Mouse (Mus musculus) adrenal gland, postnatal 14 days (tissue): ENCODE results near the gene Xpot. TPM values are rescaled to one million over a fixed set of nuclear protein-coding genes. Genes with fewer than 3 reads are reported as not detected.

Experiments used
- DNase-seq: peaks from one replicate; pipeline ENCODE4 v3.0.0; 2021; ENCODE audit warnings: mixed read lengths
- long read RNA-seq, 2 experiments: library from polyadenylated mRNA; stranded (forward); transcript quantifications; one replicate each; pipeline ENCODE4 v2.0.0; 2021
- total RNA-seq: library from RNA; stranded (reverse); gene quantifications from 2 replicates; pipeline ENCODE4 v1.2.3, GENCODE M21; 2021

Xpot gene
- total RNA-seq: 53.6 and 56.4 TPM in 2 replicates
- long read RNA-seq, experiment 1, full-length matches to known transcripts: 6 of 24 reads
- long read RNA-seq, experiment 1, partial matches to known transcripts: 3 of 24 reads
- long read RNA-seq, experiment 1, other reads (novel, unspliced or antisense): 15 of 24 reads
- long read RNA-seq, experiment 2, full-length matches to known transcripts: 5 of 18 reads
- long read RNA-seq, experiment 2, partial matches to known transcripts: 2 of 18 reads
- long read RNA-seq, experiment 2, other reads (novel, unspliced or antisense): 11 of 18 reads

DNA sequence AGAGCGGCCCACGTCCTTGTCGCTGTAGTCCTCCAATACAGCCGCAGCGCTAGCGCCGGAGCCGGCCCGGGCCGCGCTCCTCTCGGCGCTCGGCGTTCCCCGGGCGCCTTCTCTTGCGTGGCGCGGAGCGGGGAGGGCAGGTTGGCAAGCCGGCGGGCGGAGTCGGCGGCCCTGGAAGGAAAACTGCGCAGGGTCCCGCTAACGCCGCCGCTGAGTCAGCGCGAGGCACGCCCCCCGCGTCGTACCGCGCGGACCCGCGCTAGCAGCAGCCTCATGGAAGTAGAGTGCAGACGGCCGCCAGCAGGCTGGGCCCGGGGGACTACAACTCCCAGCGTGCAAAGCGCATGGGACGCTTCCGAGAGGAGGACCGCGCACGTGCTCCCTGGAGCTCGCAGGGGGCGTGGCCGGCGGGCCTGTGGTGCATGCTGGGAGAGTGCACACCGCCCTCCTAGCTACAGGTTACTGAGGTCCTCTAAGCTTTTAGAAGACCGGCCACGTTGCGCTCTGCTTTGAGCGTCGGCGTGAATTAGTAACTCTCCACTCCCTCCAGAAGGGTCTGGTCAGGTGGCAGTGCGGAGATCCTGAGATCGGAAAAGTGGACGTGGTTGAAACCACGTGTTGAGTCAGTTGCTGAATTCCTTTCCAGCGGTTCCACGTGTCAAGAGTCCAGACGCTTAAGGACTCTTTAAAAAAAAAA is at the start of gene Xpot:
Gene Xpot, minus strand, starts transcription at position 147 of the 697 bp plus-strand sequence.
- peak; percentile 99 for DNase-seq

DNA sequence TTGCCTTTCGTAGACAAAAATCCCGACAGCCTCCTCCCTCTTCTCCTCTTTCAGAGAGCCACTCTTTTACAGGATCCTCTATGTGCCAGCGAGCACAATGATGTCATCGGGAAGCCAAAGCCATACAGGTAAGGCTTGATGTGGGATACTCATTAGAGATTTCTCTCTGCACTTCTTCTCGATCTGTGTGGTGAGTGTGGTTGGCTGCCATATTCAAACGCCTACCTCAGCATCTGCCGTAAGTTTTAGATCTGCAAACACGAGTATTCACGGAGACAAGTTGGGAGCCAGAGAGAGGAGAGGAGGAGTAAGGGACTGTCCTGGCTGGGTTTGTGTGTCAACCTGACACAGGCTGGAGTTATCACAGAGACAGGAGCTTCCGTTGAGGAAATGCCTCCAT is 43.0 kb upstream of the Xpot start:
- DNase-seq: no peak

DNA sequence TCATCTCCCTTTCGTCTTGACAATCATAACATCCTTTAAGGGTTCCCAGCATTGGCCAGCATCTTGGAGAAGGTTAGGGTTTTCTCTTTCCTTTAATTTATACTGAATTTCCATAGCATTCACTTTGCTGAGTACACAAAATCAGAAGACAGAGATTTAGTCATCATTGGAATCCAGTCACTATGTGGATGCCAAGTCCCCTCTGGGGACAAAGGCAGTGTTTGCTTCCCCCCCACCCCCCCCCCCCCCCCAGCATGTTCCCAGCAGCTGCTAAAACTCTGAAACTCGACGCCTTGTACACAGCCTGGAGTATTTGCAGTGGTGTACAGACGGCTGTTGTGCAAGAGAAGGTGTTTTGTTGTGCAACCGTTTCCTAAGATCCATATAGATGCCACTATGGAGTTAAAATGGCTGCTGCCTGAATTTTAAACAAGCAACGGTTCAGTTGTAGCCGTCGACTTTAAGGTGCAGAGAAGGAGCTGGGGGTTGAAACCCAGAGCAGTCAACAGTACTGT is 39.6 kb upstream of the Xpot start:
- DNase-seq: no peak

DNA sequence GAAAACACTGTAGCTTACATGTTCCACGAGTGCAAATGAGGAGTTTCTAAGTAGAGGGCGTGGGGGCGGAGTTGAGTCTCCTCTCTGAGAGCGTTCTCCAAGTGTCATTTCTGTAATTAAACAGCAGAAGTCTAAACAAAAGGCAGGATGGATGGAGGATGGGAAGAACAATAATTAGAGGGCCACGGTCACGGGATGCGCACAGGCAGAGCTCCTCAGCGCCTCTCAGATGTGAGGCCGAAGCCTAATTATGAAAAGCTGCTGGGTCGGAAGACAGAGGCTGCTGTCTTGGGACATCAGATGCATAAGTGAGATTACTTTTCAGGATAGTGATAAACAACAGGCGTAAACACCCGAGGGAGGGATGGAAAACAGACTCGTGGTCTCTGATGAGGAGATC is 37.5 kb upstream of the Xpot start:
- DNase-seq: no peak

DNA sequence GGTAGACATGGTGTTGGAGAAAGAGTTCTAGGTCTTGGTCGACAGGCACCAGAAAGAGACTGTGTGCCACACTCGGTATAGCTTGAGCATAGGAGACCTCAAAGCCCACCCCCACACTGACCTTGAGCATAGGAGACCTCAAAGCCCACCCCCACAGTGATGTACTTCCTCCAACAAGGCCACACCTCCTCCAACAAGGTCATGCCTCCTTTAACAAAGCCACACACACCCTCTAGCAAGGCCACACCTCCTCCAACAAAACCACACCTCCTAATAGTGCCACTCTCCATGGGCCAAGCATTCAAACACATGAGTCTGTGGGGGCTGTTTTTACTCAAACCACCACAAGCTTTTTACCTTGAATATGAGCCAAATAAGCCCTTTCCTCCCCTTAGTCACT is 36.6 kb upstream of the Xpot start:
- no peak for DNase-seq

DNA sequence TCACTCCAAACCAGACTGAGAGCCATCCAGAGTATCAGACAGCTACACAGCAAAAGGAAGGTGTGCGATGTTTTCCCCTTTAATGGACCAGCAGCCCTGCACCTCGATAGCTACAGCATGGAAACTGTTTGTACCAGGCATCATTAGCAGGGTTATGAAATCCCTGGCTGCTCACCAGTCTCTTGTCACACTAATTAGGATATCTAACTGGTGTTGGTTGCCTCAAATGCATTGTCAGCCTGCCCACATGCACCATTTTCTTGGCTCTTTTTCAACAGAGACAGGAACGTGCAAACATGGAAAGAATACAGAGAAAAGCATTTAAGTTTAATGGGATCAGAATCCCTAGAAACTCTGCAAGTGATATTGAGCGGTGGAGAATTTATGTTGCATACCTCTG is 29.8 kb upstream of the Xpot start:
- DNase-seq: no peak

DNA sequence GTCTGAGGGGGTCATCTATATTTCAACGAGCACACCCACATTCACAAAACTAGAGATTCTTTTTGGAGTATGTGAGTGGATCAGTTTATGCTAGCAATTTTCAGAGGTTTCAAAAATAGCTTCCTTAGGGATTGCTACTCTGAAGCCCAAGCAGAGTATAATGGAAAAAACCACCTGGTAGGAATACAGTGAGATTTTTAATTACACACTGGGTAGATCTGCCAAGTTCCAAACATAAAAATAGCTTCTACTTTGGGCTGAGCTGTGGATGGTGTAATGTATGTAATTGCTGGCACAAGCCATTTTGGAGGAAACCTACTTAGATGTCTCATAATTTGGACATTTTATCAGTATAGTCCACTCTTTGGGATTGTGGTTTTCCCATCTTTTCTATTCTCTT is 26.9 kb upstream of the Xpot start:
- no peak for DNase-seq

DNA sequence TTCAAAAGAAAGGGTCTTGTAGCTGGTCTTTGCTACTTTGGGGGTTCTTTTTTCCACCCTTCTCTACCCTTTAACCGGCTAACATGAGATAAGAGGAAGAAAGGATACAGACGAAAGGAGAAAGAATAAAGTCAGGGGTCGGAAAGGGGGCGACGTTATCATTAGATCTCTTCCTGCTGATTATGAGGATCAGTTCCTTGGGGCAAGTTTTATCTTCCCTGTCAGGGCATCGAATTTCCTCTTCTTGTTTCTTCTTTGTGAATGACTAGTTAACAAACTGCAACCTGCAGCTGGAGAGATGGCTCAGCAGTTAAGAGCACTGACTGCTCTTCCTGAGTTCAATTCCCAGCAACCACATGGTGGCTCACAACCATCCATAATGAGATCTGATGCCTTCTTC is 20.2 kb upstream of the Xpot start:
- DNase-seq: no peak

DNA sequence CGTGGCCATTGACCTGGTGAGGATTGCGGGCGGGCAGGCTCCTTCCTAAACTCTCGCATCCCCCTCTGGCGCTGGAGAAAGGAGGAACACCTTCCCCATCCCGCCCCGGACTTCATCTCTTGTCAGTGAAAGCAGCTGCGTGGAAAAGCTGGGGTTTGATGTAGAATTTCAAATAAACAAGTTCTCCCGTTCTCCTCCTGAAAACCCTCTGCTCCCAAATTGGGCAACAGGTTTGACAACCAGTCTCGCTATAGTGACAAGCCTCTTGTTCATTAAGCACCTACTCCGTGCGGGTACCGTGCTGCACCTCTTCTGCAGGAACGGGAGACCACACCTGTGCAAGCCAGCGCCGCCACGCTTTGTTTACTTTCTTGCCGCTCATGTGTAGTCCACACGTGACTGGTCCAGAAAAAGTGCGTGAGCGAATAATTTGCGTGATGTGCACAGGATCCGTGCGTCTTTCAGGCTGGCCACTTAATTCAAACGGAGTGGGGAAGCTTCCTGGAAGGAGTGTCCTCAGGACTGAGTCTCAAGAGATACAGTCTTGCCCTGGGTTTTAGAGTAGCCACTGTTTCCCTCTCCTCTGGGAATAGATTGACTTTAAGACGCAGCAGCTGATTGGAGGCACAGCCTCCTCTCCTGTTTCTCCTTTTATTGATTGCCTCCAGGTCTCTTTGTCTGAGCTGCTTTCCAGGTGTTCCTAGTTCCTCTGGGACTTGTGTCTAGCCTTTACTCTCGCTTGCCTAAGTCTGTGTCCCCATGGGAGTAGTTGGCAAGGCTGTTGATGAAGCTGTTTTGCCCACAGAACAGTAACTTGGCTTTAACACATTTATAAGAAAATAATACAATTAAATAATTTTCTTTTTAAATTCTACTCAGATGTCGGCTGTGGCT is 16.2 kb upstream of the Xpot start:
- DNase-seq: peak; percentile 20

DNA sequence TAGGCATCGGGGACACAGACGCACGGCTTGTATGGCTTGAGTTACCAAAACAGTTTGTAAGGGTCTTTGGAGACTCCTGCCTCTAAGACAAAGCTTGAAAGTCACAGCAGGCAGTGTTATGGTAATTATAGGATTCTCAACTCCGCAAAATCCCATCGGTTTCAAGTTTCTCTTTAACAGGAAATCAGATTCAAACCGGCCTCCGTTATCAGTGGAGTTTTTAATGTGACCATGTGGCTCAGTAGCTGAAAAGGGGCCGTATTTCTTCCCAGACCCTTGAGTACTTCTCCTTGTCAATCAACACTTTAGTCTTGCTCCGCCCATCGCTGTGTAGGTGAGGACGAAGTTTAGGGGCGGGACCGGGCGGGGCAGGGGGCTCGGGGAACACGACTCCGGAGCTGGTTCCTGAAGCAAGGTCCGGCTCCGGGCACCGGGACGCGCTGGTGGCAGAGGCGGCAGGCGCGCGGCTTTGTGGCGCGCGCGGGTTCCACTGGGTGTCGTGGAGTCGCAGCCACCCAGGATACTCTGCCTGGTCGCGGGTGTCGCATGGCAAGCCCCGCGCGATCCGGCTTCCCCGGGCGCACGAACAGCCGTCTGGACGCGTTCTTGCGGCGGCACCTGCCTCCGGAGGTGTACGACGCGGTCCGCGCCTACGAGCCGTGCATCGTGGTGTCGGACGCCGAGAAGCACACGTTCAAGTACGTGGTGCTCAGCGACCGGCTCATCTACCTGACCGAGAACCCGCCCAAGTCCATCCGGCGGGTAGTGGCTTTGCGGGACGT is 15.3 kb upstream of the Xpot start, which contains the start of gene D930020B18Rik:
Gene D930020B18Rik, plus strand, starts transcription at position 317 of the 782 bp plus-strand sequence.
- peak; percentile 22 for DNase-seq

DNA sequence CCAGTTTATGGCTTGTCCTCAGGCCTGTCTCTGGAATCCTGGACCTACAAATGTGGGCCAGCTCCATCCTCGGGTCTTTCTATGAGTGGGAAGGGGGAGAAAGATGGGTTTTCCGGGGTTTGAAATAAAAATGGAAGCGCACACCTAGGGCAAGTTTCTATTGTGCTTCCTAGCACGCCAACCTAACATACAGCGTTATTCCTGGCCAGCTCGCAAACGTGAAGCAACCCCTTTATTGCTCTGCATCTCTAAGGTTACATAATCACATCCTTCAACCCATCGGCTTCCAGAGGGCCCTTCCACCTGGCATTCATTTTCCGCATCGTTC is 14.8 kb upstream of the Xpot start:
- no peak for DNase-seq

DNA sequence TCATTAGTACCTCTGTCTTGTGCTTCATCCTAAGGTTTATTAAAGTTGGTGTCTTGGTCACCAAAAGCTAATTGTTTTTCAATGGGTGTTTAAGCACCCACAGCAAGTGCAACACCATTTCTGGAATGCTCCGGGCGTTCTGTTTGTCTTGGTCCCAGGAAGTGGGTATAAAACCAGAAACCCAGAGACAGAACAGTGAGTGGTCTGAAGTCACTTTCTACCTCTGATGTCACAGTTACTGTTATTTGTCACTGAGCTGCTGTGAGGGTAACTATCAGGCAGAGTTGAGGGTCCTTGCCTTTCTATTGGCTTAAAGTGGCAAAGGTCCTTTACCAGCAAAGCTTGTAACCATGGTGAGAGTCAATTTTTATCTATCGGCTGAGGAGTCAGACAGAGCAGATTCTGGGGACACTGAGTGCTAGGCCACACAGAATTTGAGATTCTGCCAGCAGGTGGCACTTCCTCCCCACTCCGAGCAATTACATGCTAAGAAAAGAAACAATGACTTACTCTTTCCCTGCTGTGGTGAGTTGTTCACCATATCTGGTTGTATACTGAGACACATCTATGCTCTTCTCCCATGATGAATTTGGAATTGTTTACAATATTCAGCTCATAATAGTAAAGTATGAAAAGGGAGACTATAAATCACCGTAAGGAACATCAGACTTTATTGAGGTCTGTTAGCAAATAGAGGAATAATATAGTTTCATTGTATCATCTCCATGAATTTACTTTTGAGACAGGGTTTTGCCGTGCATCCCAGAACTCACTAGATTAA is 14.2 kb upstream of the Xpot start:
- peak; percentile 21 for DNase-seq

DNA sequence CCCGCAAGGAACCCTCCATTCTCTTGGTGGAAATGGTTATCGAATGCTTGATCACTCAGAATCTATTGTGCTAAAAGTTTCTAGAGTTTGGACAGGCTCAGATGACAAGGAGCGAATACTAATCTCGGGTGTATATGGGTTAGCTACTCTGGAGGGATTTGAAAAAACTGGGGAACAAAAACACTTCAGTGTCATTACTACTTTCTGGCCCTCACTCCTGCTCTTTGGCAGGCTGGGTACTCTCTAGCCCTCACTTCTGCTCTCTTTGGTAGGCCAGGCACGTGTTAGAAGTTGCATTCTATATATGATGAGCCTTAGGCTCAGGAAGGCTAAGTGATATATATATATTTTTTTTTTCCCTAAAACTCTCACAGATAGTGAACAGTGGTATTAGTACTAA is 13.4 kb upstream of the Xpot start:
- DNase-seq: no peak

DNA sequence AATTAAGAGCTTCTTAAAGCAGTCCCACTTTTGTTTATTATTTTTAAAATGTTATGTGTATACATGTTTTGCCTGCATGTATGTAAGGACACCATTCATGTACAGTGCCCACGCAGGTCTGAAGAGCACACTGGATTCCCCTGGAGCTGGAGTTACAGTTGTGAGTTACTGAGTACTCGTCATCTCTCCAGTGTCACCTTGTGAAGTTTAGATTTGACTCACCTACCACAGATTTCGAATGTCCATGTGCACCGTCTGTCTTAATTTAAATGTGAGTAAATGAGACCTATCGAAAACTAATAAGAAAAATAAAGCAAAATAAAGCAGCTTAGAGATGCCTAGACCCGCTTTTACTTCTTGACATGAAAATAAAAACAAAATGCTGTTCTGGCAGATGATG is 10.1 kb upstream of the Xpot start:
- no peak for DNase-seq

DNA sequence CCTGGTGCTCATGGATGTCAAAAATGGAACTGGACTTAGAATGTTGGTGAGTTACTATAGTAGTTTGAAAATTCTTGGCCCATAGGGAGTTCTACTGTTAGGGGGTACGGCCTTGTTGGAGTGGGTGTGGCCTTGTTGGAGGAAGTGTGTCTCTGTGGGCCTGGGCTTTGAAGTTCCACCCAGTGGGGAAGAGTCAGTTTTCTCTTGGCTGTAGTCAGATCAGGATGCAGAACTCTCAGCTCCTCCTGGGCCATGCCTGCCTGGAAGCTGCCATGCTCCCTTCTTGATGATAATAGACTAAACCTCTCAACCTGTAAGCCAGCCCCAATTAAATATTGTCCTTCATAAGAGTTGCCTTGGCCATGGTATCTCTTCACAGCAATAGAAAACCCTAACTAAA is 8.0 kb upstream of the Xpot start:
- DNase-seq: no peak

DNA sequence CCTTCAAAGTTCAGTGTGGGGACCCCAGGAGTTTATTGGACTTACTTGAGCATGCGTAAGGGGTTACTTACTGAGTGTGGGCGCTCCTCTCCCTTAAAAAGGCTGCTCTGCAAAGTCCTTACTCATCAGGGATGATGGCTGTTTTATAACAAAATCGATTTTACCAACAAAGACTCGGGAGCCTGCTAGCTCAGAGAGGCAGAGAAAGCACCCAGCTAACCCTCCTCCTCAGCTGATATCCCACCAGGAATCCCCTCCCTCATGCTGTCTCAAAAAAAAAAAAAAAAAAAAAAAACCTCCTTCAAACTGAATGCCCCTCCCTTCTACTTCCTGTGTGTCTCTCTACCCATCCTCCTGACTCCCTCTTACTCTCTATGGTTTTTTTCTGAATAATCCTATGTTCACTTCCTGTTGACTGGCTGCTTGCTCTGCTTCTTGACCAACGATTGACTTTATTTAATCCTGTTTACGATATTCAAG is 2.5 kb upstream of the Xpot start:
- no peak for DNase-seq

DNA sequence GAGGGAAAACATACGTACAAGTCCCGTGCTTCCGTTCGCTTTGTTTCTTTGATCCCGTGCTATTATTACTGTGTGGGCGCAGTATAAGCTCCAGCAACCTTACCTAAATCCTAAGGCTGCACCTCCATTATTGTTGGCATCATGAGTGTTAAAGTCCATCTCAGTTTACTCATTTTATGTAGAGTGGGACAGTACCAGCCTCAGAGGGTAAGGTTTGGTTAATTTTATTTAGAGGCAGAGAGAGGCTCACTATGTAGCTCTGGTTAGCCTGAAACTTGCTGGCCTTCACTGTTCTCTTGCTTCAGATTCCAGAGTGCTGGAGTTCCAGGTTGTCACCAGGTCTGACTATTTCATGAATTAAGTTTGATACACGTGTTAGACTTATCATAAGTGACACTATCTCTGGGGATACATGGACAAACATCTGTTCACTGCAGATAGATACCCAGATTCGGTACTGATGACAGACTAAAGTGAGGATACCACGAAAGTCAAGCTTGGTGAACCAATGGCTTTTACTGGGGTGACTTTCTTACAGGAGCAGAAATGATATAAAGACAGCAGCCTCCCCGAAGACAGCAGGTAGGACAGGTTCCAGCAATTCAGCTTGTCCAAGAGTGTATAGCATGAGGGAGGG is 1.2 kb upstream of the Xpot start:
- DNase-seq: no peak

DNA sequence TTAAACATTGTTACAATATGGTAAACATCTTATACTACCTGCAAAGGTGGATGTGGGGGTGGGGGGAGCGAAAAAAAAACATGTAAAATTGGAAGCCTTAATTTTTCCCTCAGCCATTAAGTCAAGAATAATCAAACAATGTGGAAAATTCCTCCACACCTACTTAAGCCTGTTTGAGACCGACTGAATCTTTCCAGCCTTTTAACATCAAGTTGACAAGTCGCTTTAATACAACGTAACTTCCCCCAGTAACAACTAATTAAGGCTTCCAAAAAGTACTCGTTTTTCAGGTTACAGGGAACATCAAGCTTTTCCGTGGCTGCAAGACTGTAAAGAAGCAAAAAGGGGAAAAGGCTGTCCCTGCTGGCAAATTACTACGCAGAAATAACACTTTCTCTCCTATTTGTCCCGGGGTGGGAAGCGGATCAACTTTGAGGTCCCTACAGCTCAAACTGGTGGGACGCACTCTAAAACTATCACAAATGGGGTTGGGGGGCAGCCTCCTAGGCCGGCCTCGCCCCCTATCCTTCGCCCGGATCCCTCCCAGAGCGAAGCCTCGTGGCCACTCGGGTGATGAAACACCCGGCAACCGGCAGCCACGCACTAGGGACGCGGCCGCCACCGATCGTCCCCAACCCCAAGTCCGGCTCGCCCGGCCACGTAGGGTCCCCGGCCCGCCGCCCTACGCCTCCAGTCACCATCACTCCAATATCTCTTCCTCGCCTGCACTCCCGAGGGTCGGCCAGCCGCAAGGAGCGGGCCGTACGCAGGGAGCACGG is 536 bp downstream of the Xpot start:
- DNase-seq: no peak

DNA sequence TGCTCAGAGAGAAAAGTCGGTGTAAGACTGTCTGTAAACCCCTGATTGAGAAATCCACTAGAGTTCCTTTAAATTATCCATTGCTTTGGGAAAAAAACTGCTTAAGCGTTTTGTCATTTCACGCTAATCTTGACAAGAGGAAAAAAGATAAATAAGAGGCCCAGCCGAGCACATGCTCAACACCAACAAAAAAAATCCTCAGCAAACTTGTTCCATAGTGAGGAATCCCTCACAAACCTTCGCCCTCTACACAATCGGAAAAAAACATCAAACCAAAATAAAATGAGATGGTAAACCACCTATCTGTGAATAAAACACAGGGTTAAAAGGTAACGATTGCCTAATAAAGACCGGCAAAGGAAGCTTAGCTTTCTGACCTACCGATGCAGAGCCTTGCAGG is 1.1 kb downstream of the Xpot start:
- DNase-seq: no peak

DNA sequence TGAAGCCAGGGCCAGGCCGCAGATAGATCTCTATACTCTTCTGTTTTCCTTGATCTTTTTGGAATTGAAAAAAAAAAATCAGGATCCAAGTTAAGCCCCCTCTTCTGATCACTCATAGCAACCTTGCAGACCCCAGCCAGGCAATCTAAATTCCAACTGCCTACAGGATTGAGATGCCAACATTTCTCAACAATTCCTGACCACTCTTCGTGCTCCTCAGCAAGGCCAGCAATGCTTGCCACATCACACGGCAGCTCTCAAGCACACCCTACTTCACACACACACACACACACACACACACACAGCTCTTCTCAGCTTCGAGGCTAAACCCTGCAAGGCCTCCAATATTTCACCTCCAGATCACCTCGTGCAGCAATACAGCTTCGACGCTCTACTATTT is 2.5 kb downstream of the Xpot start:
- peak; percentile 43 for DNase-seq
